Mouse (Mus musculus): Measurements from ENCODE around the gene Itprid2. TPM values are rescaled to one million over a fixed set of nuclear protein-coding genes. Genes with fewer than 3 reads are reported as not detected.

The Itprid2 gene
- total and polyA plus RNA-seq, 3 experiments = 9.0 to 21.5 TPM; not detected in 1

GRCm38 (mm10) chr2:79647094-79647493 is 11.9 kb downstream of the Itprid2 start:
- no peak for DNase-seq (ENCODE audit: low read depth, low spot score)
- Histone ChIP-seq H3K9ac (ENCODE audit: control insufficient read depth, low read depth, low read length, poor library complexity, severe bottlenecking) (no peak overlapping the region), H3K79me2 (ENCODE audit: control insufficient read depth, insufficient read depth, low read length, poor library complexity) (peaks cover 5% of the 10 kb centered on the region; the same call in 1 of the 2 replicates), H3K27ac (ENCODE audit: control insufficient read depth, low read depth, low read length) (no peak overlapping the region), H3K4me3 (ENCODE audit: control insufficient read depth in 1 of 2, insufficient read depth in 1 of 2, low read depth in 2 of 2, low read length in 2 of 2) (no peak overlapping the region), H3K27me3 (ENCODE audit: control insufficient read depth in 1 of 2, insufficient read depth in 2 of 2, low read length in 2 of 2) (no peaks in the 10 kb centered on the region), H3K9me3 (replicated peaks; ENCODE audit: insufficient read depth, low read length) (no peaks in the 10 kb centered on the region), H3K4me1 (ENCODE audit: control insufficient read depth in 1 of 2, insufficient read depth in 2 of 2, low read length in 2 of 2) (no peaks in the 10 kb centered on the region), H3K36me3 (ENCODE audit: control insufficient read depth in 1 of 2, insufficient read depth in 2 of 2, low read length in 2 of 2) (peaks cover 2 to 5% of the 10 kb centered on the region in 2 experiments)
- TF ChIP-seq JUND (IDR thresholded peaks at IDR 0.05; ENCODE audit: low read depth, low read length) (no peak), ETS1 (IDR thresholded peaks at IDR 0.05; ENCODE audit: low read depth, low read length) (no peak), MEF2A (IDR thresholded peaks at IDR 0.05; ENCODE audit: extremely low read depth, insufficient replicate concordance, low read depth, low read length, poor library complexity, severe bottlenecking) (no peak)

GRCm38 (mm10) chr2:79647728-79648127 is 12.6 kb downstream of the Itprid2 start:
- Histone ChIP-seq H3K36me3 (ENCODE audit: control insufficient read depth in 1 of 2, insufficient read depth in 2 of 2, low read length in 2 of 2) (peaks cover 2 to 7% of the 10 kb centered on the region in 2 experiments), H3K27ac (ENCODE audit: control insufficient read depth, low read depth, low read length) (no peak overlapping the region), H3K4me3 (ENCODE audit: control insufficient read depth in 1 of 2, insufficient read depth in 1 of 2, low read depth in 2 of 2, low read length in 2 of 2) (no peak overlapping the region), H3K27me3 (ENCODE audit: control insufficient read depth in 1 of 2, insufficient read depth in 2 of 2, low read length in 2 of 2) (no peaks in the 10 kb centered on the region), H3K4me1 (ENCODE audit: control insufficient read depth in 1 of 2, insufficient read depth in 2 of 2, low read length in 2 of 2) (no peaks in the 10 kb centered on the region), H3K79me2 (ENCODE audit: control insufficient read depth, insufficient read depth, low read length, poor library complexity) (peaks cover 5% of the 10 kb centered on the region; the same call in 1 of the 2 replicates), H3K9me3 (replicated peaks; ENCODE audit: insufficient read depth, low read length) (no peaks in the 10 kb centered on the region), H3K9ac (ENCODE audit: control insufficient read depth, low read depth, low read length, poor library complexity, severe bottlenecking) (no peak overlapping the region)
- no peak for TF ChIP-seq HCFC1 (IDR thresholded peaks at IDR 0.05; ENCODE audit: low read depth, low read length)
- no peak for TF ChIP-seq ZMIZ1 (IDR thresholded peaks at IDR 0.05; ENCODE audit: low read depth, low read length)
- TF ChIP-seq ELF1 (IDR thresholded peaks at IDR 0.05; ENCODE audit: low read depth, low read length) = no peak
- no peak for TF ChIP-seq JUND (IDR thresholded peaks at IDR 0.05; ENCODE audit: low read depth, low read length)
- TF ChIP-seq ZKSCAN1 (IDR thresholded peaks at IDR 0.05; ENCODE audit: low read depth, low read length) = no peak
- no peak for TF ChIP-seq MYB (IDR thresholded peaks at IDR 0.05; ENCODE audit: low read depth, low read length)
- no peak for TF ChIP-seq BHLHE40 (IDR thresholded peaks at IDR 0.05; ENCODE audit: borderline replicate concordance, low read depth, low read length)
- TF ChIP-seq MAX (IDR thresholded peaks at IDR 0.05; ENCODE audit: low read length) = no peak
- no peak for TF ChIP-seq GATA1 (IDR thresholded peaks at IDR 0.05; ENCODE audit: low read depth, low read length)
- TF ChIP-seq CHD2 (IDR thresholded peaks at IDR 0.05; ENCODE audit: low read length) = no peak
- DNase-seq (ENCODE audit: low read depth, low spot score) = no peak

- Histone ChIP-seq H3K9ac (ENCODE audit: control insufficient read depth, low read depth, low read length, poor library complexity, severe bottlenecking) (no peak overlapping the region), H3K27ac (ENCODE audit: control insufficient read depth, low read depth, low read length) (no peak overlapping the region), H3K79me2 (ENCODE audit: control insufficient read depth, insufficient read depth, low read length, poor library complexity) (peaks cover 3% of the 10 kb centered on the region; the same call in 1 of the 2 replicates), H3K27me3 (ENCODE audit: control insufficient read depth in 1 of 2, insufficient read depth in 2 of 2, low read length in 2 of 2) (no peaks in the 10 kb centered on the region), H3K9me3 (replicated peaks; ENCODE audit: insufficient read depth, low read length) (no peaks in the 10 kb centered on the region), H3K4me3 (ENCODE audit: control insufficient read depth in 1 of 2, insufficient read depth in 1 of 2, low read depth in 2 of 2, low read length in 2 of 2) (no peak overlapping the region), H3K4me1 (ENCODE audit: control insufficient read depth in 1 of 2, insufficient read depth in 2 of 2, low read length in 2 of 2) (no peaks in the 10 kb centered on the region), H3K36me3 (ENCODE audit: control insufficient read depth in 1 of 2, insufficient read depth in 2 of 2, low read length in 2 of 2) (peaks cover 0 to 17% of the 10 kb centered on the region in 2 experiments; a peak in 3 of 4 replicates)
- TF ChIP-seq RAD21 (IDR thresholded peaks at IDR 0.05; ENCODE audit: low read depth, low read length) (no peak), MYC (IDR thresholded peaks at IDR 0.05; ENCODE audit: low read depth, low read length) (no peak), NELFE (IDR thresholded peaks at IDR 0.05; ENCODE audit: low read depth, low read length) (no peak), KAT2A (conservative IDR thresholded peaks at IDR 0.05; ENCODE audit: low read depth, low read length) (no peak), JUND (IDR thresholded peaks at IDR 0.05; ENCODE audit: low read depth, low read length) (no peak), EP300 (IDR thresholded peaks at IDR 0.05; ENCODE audit: low read depth in 1 of 2, low read length in 2 of 2) (no peak), ETS1 (IDR thresholded peaks at IDR 0.05; ENCODE audit: low read depth, low read length) (no peak), MAZ (IDR thresholded peaks at IDR 0.05; ENCODE audit: low read depth, low read length) (no peak), POLR2AphosphoS2 (IDR thresholded peaks at IDR 0.05; ENCODE audit: low read length) (no peak), TAL1 (IDR thresholded peaks at IDR 0.05; ENCODE audit: low read length) (no peak), CTCF (IDR thresholded peaks at IDR 0.05 in 2 of 3, conservative IDR thresholded peaks at IDR 0.05 in 1 of 3; ENCODE audit: control insufficient read depth in 1 of 3, insufficient read depth in 1 of 3, low read depth in 2 of 3, low read length in 3 of 3, poor library complexity in 1 of 3, severe bottlenecking in 1 of 3) (no peak), SIN3A (IDR thresholded peaks at IDR 0.05; ENCODE audit: low read length) (no peak), ZKSCAN1 (IDR thresholded peaks at IDR 0.05; ENCODE audit: low read depth, low read length) (no peak), MAX (IDR thresholded peaks at IDR 0.05; ENCODE audit: low read length) (no peak), GATA1 (IDR thresholded peaks at IDR 0.05; ENCODE audit: low read depth, low read length) (no peak), USF2 (IDR thresholded peaks at IDR 0.05; ENCODE audit: borderline replicate concordance in 1 of 2, insufficient read depth in 1 of 2, low read depth in 1 of 2, low read length in 2 of 2) (no peak), RCOR1 (IDR thresholded peaks at IDR 0.05; ENCODE audit: low read depth, low read length) (no peak), E2F4 (IDR thresholded peaks at IDR 0.05; ENCODE audit: borderline replicate concordance, low read depth, low read length) (no peak)
- DNase-seq (ENCODE audit: low read depth, low spot score) = no peak
Measured at GRCm38 (mm10) chr2:79651185-79651584, 16.0 kb downstream of the Itprid2 start.
